16 mouse cellular contexts compared by ENCODE assay signal in genomic region chr13:81790160-81790559, GRCm38 (mm10).
"Had no signal": no experiment of that assay in that cellular context is flagged by ENCODE, and none has a peak within 500 bp of the region (broad histone marks: within the 10 kb centered on the region; RNA-seq: fewer than 3 reads in every experiment).

No protein-coding gene starts in this region.

- H3K9me3 ChIP-seq: heart, embryonic 10.5 days; heart, embryonic 12.5 days; heart, embryonic 13.5 days; heart, embryonic 15.5 days; hindbrain, embryonic 10.5 days; hindbrain, embryonic 13.5 days; hindbrain, embryonic 15.5 days; kidney, embryonic 15.5 days had no signal

- H3K27ac ChIP-seq: heart, embryonic 10.5 days; heart, embryonic 13.5 days; heart, embryonic 15.5 days; hindbrain, embryonic 10.5 days; hindbrain, embryonic 13.5 days; hindbrain, embryonic 14.5 days; hindbrain, embryonic 15.5 days; hindbrain, postnatal 0 days; kidney, embryonic 15.5 days; kidney, postnatal 0 days; layer of hippocampus, adult 2 months; left cerebral cortex, adult 2 months had no signal

- H3K4me2 ChIP-seq: heart, embryonic 11.5 days; heart, embryonic 12.5 days; heart, embryonic 13.5 days; heart, embryonic 15.5 days; hindbrain, embryonic 13.5 days; hindbrain, embryonic 14.5 days; hindbrain, embryonic 15.5 days; kidney, embryonic 15.5 days had no signal

- ATAC-seq: hindbrain, embryonic 16.5 days; hindbrain, postnatal 0 days; inflammation-experienced regulatory T-cells, adult 6 months had no signal

- H3K4me3 ChIP-seq: heart, embryonic 10.5 days; heart, embryonic 12.5 days; heart, embryonic 13.5 days; heart, embryonic 15.5 days; hindbrain, embryonic 10.5 days; hindbrain, embryonic 13.5 days; hindbrain, embryonic 15.5 days; kidney, embryonic 15.5 days; layer of hippocampus, adult 2 months; left cerebral cortex, adult 2 months had no signal

- H3K9ac ChIP-seq: heart, embryonic 12.5 days; heart, embryonic 13.5 days; heart, embryonic 15.5 days; hindbrain, embryonic 13.5 days; hindbrain, embryonic 14.5 days; hindbrain, embryonic 15.5 days; kidney, embryonic 15.5 days had no signal

- H3K27me3 ChIP-seq: heart, embryonic 12.5 days; heart, embryonic 13.5 days; heart, embryonic 15.5 days; hindbrain, embryonic 13.5 days; hindbrain, embryonic 15.5 days; kidney, embryonic 15.5 days had no signal
